Mouse (Mus musculus) midbrain, embryonic 16.5 days (tissue): Measurements from ENCODE around the gene Zfp57. TPM values are rescaled to one million over a fixed set of nuclear protein-coding genes. Genes with fewer than 3 reads are reported as not detected.

ENCODE experiments used
- ATAC-seq: fragments of 200-750 bp; cut with Nextera tagmentation; 2 replicates; pipeline ENCODE4 v1.8.0; 2017; ENCODE audit warnings: moderate TSS enrichment
- H3K27ac ChIP-seq: fragments of 300-500 bp; sonication (generic); 2 replicates; pipeline ENCODE4 v1.5.1; 2014; ENCODE audit warnings: mild to moderate bottlenecking, low read length, mixed read lengths
- H3K27me3 ChIP-seq: fragments of 300-500 bp; sonication (generic); 2 replicates; pipeline ENCODE4 v1.6.1; 2014; ENCODE audit warnings: low read depth, low read length, mixed read lengths; ENCODE audit not compliant: control insufficient read depth, insufficient read depth
- H3K36me3 ChIP-seq: fragments of 300-500 bp; sonication (generic); 2 replicates; pipeline ENCODE4 v1.6.1; 2014; ENCODE audit warnings: mild to moderate bottlenecking, low read length, moderate library complexity, mixed read lengths; ENCODE audit not compliant: control insufficient read depth, insufficient read depth
- H3K4me1 ChIP-seq: fragments of 300-500 bp; sonication (generic); 2 replicates; pipeline ENCODE4 v1.6.1; 2014; ENCODE audit warnings: mild to moderate bottlenecking, low read length, mixed read lengths; ENCODE audit not compliant: control insufficient read depth, insufficient read depth
- H3K4me2 ChIP-seq: fragments of 300-500 bp; sonication (generic); 2 replicates; pipeline ENCODE4 v1.6.1; 2014; ENCODE audit warnings: mild to moderate bottlenecking, low read length, mixed read lengths
- H3K4me3 ChIP-seq: fragments of 300-500 bp; sonication (generic); 2 replicates; pipeline ENCODE4 v1.5.1; 2014; ENCODE audit warnings: low read depth, mild to moderate bottlenecking, low read length, moderate library complexity, mixed read lengths
- H3K9ac ChIP-seq: fragments of 300-500 bp; sonication (generic); 2 replicates; pipeline ENCODE4 v1.6.1; 2014; ENCODE audit warnings: low read depth, low read length, mixed read lengths
- H3K9me3 ChIP-seq: fragments of 300-500 bp; sonication (generic); replicated peaks from 2 replicates; pipeline ENCODE4 v1.6.1; 2014; ENCODE audit warnings: mild to moderate bottlenecking, low read length, mixed read lengths; ENCODE audit not compliant: control insufficient read depth, poor library complexity, severe bottlenecking
- WGBS: fragments of 180-500 bp; shearing (Covaris S2); extraction: QIAGEN DNeasy Blood & Tissue Kit; methylation state at CpG from one replicate; pipeline ENCODE4 v1.1.7; 2014; 5-methylcytosine and 5-hydroxymethylcytosine counted together
- polyA plus RNA-seq: library from polyadenylated mRNA; unstranded; fragments of >200 nt; fragmentation: Nextera tagmentation; extraction: Ambion mirVana; gene quantifications from 2 replicates; pipeline ENCODE4 v1.2.1, GENCODE M21; 2015

Gene Zfp57
- polyA plus RNA-seq, 1 experiment from 2014 or later = 280 TPM

DNA sequence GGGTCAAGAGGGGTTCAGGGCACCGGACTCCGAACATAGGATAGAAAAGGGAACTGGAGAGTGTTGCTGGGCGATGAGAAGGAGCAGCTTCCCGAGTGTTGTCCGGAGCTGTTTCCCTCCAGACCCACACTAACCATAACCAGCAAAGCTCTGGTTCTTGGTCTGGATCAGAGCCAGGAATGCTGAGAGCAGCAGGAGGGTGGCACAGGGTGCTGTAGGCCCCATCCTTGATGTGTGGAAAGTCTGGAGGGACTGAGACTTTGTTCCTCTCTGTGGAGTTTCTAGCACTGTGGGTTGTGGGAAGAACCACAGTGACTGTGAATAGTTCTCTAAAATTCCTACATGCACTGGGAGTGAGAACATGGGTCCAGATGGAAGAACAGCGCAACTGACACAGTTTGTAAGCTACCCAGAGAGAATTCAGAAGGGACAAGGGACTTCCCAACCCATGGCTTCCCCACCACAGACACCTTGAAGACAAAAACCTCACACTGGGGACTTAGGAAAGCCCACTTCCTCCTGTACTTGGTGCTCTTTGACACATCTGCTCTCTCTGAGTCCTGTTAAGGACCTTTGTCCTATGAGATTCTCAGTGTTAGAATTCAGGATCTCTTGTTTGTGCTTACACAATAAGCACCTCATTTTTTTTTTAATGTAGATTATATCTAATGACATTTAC is 29.7 kb upstream of the Zfp57 start:
- 82% methylated on average over 6 of the region's 6 CpGs for WGBS
- H3K27ac ChIP-seq = no peak overlapping the region
- no peak for ATAC-seq
- no peaks in the 10 kb centered on the region for H3K36me3 ChIP-seq
- no peaks in the 10 kb centered on the region for H3K9me3 ChIP-seq
- no peaks in the 10 kb centered on the region for H3K4me1 ChIP-seq
- no peak overlapping the region for H3K4me2 ChIP-seq
- no peak overlapping the region for H3K4me3 ChIP-seq
- no peak overlapping the region for H3K9ac ChIP-seq
- H3K27me3 ChIP-seq = no peaks in the 10 kb centered on the region

DNA sequence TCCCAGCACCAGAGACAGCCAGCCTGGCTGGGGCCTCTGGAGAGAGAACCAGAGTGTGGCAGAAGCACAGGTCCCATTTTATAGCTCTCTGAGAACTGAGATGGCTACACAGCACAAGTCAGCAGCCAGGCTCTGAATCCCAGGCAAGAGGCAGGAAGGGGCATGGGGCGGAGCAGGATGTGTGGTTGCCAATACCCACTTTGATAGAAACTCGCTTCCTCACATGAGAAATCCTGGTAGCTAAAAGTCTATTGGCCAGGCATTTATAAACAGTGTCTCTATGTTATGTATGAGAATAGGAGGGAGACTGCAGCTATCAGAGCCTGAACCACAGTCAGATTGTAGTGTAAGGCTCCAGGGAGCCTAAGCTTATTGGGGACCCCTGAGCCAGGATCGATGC is 28.2 kb upstream of the Zfp57 start:
- no peak overlapping the region for H3K27ac ChIP-seq
- no peaks in the 10 kb centered on the region for H3K36me3 ChIP-seq
- no peak overlapping the region for H3K9ac ChIP-seq
- H3K9me3 ChIP-seq = no peaks in the 10 kb centered on the region
- no peaks in the 10 kb centered on the region for H3K4me1 ChIP-seq
- no peak overlapping the region for H3K4me3 ChIP-seq
- no peak for ATAC-seq
- no peaks in the 10 kb centered on the region for H3K27me3 ChIP-seq
- no peak overlapping the region for H3K4me2 ChIP-seq
- 90% methylated on average over 3 of the region's 3 CpGs for WGBS

DNA sequence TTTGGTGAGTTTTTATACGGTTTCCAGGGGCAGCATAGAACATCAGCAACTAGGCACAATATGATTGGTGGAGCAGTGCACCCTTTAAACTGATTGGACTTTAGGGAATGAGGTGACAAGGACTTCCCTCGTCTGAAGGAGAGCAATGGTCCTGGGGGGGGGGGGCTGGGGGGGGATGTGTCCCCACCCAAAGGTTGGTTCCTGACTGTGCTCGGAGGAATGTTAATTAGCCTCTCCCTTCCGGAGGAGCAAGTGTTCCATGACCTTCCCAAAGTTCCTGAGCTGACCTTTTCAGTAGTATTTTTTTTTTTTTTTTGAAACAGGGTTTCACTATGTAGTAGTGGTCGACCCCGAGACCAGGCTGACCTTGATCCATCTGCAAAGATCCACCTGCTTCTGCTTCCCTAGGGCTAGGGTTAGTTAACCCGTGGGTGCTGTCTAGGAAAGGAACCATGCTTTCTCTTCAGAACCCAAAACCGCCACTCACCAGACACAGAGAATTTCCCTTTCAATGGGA is 27.6 kb upstream of the Zfp57 start:
- ATAC-seq = no peak
- H3K27me3 ChIP-seq = no peaks in the 10 kb centered on the region
- H3K4me3 ChIP-seq = no peak overlapping the region
- 81% methylated on average over 8 of the region's 8 CpGs for WGBS
- no peaks in the 10 kb centered on the region for H3K4me1 ChIP-seq
- H3K9ac ChIP-seq = no peak overlapping the region
- H3K36me3 ChIP-seq = no peaks in the 10 kb centered on the region
- no peak overlapping the region for H3K27ac ChIP-seq
- H3K4me2 ChIP-seq = no peak overlapping the region
- no peaks in the 10 kb centered on the region for H3K9me3 ChIP-seq

DNA sequence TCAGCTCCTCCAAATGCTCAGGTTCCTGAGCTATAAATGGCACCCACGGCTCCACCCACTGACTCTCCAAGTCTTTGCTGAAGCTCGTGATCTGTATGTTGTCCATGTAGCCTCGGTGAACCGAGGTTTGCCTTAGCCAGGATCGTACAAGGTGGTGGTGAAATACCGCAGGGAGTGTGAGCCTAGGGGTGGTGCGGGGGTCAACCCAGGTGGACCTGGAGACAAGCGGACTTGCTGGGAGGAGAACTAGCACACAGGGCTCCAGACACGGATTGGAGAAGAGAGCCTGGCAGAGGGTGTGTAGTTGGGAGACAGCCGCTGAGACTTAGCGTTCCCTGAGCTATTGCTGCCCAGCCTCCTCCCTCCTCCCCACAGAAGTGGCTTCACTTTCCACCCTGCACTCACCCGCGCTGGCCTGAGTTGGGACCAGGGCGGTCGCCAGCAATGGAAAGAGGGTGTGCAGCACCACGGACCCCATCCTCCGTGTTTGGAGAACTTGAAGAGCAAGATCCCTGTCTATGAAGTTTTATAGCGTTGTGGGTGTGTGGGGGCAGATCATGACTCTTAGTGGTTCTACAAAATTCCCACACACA is 19.6 kb upstream of the Zfp57 start, which contains the start of gene 2410137M14Rik:
Gene 2410137M14Rik, minus strand, starts transcription at position 17 of the 593 bp plus-strand sequence.
- Histone ChIP-seq H3K4me3 (no peak within 1 kb of the TSS), H3K4me1 (no peaks in the 10 kb centered on the region), H3K27me3 (no peaks in the 10 kb centered on the region; the same call in none of the 2 replicates), H3K36me3 (no peaks in the 10 kb centered on the region), H3K9ac (no peak within 1 kb of the TSS), H3K27ac (no peak within 1 kb of the TSS), H3K9me3 (no peaks in the 10 kb centered on the region), H3K4me2 (no peak within 1 kb of the TSS)
- 15% methylated on average over 18 of the region's 18 CpGs for WGBS
- ATAC-seq = no peak

DNA sequence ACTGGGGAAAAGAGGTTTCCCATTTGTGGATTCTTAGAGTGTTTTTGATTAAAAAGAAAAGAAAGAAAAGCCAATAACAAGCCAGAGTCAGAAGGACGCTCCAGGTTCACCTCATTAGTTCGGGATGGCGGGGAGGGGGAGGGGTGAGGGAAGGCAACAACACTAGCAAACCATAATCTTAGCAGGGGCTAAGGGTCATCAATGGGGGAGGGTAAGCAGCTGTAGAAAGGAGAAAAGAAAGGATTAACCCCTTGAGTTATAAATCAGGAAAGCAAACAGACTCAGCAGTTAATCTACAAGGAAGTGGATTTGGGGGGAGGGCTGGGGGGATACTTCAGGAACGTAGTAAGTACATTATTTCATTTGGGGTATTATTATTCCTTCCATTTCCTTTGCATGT is 19.1 kb upstream of the Zfp57 start:
- no peaks in the 10 kb centered on the region for H3K9me3 ChIP-seq
- no peaks in the 10 kb centered on the region; the same call in none of the 2 replicates for H3K27me3 ChIP-seq
- H3K4me2 ChIP-seq = no peak overlapping the region
- no peak overlapping the region for H3K9ac ChIP-seq
- H3K36me3 ChIP-seq = no peaks in the 10 kb centered on the region
- no peaks in the 10 kb centered on the region for H3K4me1 ChIP-seq
- no peak overlapping the region for H3K27ac ChIP-seq
- ATAC-seq = no peak
- 5% methylated on average over 4 of the region's 4 CpGs for WGBS
- no peak overlapping the region for H3K4me3 ChIP-seq

DNA sequence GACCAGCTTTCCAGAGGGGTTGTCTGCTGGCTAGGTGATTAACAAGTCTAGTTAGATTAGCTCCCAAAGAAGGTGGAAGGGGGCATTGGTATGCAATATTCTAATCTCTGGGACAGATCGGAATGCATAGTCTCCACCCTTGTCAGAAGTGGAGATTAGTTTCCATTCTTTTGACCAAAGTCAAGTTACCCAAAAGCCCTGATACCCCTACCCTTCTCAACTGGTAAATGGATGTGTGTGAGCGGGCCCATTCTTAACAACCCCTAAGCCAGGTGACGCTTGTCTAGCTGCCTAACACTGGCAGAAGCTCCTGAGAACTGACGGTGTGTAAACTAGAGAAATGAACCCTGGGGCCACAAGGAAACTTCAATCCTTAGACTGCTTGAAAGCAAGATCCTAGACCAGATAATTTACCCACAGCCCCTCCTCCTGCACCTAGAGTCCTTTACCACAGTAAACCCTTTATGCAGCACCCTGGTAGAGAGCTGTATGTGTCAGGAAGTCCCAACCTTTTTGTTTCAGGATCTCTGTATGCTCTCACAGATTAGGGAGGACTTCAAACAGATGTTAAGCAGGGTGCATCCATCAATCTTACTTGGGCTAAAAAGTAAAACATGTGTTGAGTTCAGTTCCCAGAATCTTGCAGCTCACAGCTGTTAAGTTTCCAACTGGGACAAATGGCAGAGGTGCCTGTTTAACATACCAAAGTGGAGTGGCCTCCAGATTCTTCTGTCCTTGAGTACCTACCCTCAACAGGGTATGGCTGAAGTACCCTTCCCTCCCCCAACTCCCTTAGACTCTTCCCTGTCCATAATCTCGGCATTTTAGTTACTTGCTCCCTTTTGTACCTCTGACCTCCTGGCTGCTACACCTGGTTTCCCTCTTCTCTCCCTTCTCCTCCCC is 18.5 kb upstream of the Zfp57 start:
- no peaks in the 10 kb centered on the region for H3K9me3 ChIP-seq
- H3K4me2 ChIP-seq = no peak overlapping the region
- no peak overlapping the region for H3K27ac ChIP-seq
- H3K36me3 ChIP-seq = no peaks in the 10 kb centered on the region
- ATAC-seq = no peak
- H3K9ac ChIP-seq = no peak overlapping the region
- 32% methylated on average over 5 of the region's 5 CpGs for WGBS
- no peaks in the 10 kb centered on the region for H3K4me1 ChIP-seq
- H3K4me3 ChIP-seq = no peak overlapping the region
- peaks cover 1% of the 10 kb centered on the region for H3K27me3 ChIP-seq

DNA sequence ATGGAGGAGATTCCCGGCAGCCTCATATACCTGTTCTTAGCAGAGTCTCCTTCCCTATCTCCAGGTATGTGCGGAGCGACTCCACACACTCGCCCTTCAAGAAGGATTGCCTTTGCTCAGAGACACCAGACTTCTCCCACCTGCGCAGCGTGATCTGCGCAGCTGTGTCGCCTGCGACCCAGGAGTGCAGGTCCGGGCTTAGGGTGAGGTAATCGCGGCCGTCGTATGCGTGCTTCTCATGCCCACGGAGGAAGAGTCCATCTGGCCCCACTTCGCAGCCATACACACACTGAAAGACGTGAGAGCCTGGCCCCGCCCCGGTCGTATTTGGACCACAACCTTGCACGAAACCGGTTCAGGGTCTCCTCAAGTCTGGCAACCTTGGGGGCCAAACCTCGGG is 12.5 kb upstream of the Zfp57 start:
- no peaks in the 10 kb centered on the region for H3K9me3 ChIP-seq
- 9% methylated on average over 24 of the region's 24 CpGs for WGBS
- H3K27me3 ChIP-seq = peaks cover 23% of the 10 kb centered on the region
- H3K36me3 ChIP-seq = no peaks in the 10 kb centered on the region
- H3K9ac ChIP-seq = no peak overlapping the region
- H3K4me1 ChIP-seq = no peaks in the 10 kb centered on the region
- H3K4me2 ChIP-seq = peak overlapping the region; percentile 27
- H3K4me3 ChIP-seq = 0 out of 2 replicates have a peak overlapping the region, but pooled peaks have one; percentile 10
- peak; percentile 56; the same call in 1 of the 2 replicates for ATAC-seq
- no peak overlapping the region for H3K27ac ChIP-seq

DNA sequence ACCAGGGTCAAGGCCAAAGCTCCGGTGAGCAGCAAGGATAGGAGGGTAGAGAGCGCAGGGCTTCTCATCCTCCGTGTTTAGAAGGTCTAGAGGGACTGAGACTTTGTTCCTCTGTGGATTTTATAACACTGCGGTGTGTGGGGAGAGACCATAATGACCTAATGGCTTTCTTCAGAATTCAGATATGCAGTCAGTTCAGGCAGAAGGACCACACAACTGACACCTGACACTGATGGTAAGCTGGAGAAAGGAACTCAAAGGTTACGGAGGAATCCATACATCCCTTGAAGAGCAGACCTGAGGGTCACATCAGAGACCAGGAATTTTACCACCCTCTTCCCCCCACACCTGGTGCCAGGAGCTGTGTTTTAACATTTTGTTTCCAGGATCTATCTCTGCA is 11.5 kb upstream of the Zfp57 start, which contains the start of gene H2-M5:
Gene H2-M5, minus strand, starts transcription at position 101 of the 400 bp plus-strand sequence.
- Histone ChIP-seq H3K9me3 (no peaks in the 10 kb centered on the region), H3K36me3 (no peaks in the 10 kb centered on the region), H3K4me1 (no peaks in the 10 kb centered on the region), H3K4me2 (peak within 1 kb of the TSS; percentile 27), H3K27me3 (peaks cover 23% of the 10 kb centered on the region), H3K9ac (no peak within 1 kb of the TSS), H3K4me3 (0 out of 2 replicates have a peak within 1 kb of the TSS, but pooled peaks have one; percentile 10), H3K27ac (no peak within 1 kb of the TSS)
- ATAC-seq = no peak
- 21% methylated on average over 5 of the region's 5 CpGs for WGBS
